Mouse (Mus musculus) embryonic facial prominence, embryonic 11.5 days (tissue): ENCODE measurements at regions not wholly inside any gene's neighbourhood (a gene's known extent, or its start where the extent isn't known, plus 50 kb on each side); places are given as distances from the start of the nearest gene placed in this dataset.

ENCODE experiments used
- ATAC-seq: fragments of 200-750 bp; cut with Nextera tagmentation; replicated peaks from 2 replicates; pipeline ENCODE4 v1.8.0; 2017; ENCODE audit warnings: low read depth; ENCODE audit not compliant: insufficient number of reproducible peaks, low FRiP score, low TSS enrichment
- DNase-seq: peaks from one replicate; pipeline ENCODE4 v3.0.0-alpha.2; 2015; ENCODE audit warnings: low spot score
- H3K27ac ChIP-seq: fragments of 300-500 bp; sonication (generic); replicated peaks from 2 replicates; pipeline ENCODE4 v1.5.1; 2014; ENCODE audit warnings: mild to moderate bottlenecking, low read depth, low read length, control low read depth
- H3K27me3 ChIP-seq: fragments of 300-500 bp; sonication (generic); 2 replicates; pipeline ENCODE4 v1.6.1; 2014; ENCODE audit warnings: mild to moderate bottlenecking, low read length, moderate library complexity, mixed read lengths; ENCODE audit not compliant: control insufficient read depth, insufficient read depth
- H3K36me3 ChIP-seq: fragments of 300-500 bp; sonication (generic); replicated peaks from 2 replicates; pipeline ENCODE4 v1.6.1; 2014; ENCODE audit warnings: low read depth, mild to moderate bottlenecking, low read length, moderate library complexity, mixed read lengths; ENCODE audit not compliant: control insufficient read depth, insufficient read depth
- H3K4me1 ChIP-seq: fragments of 300-500 bp; sonication (generic); 2 replicates; pipeline ENCODE4 v1.6.1; 2014; ENCODE audit warnings: low read length, mixed read lengths; ENCODE audit not compliant: control insufficient read depth, insufficient read depth
- H3K4me2 ChIP-seq: fragments of 300-500 bp; sonication (generic); 2 replicates; pipeline ENCODE4 v1.6.1; 2014; ENCODE audit warnings: low read depth, mild to moderate bottlenecking, control low read depth, low read length, moderate library complexity
- H3K4me3 ChIP-seq: fragments of 300-500 bp; sonication (generic); 2 replicates; pipeline ENCODE4 v1.5.1; 2014; ENCODE audit warnings: low read depth, low read length, control low read depth
- H3K9ac ChIP-seq: fragments of 300-500 bp; sonication (generic); replicated peaks from 2 replicates; pipeline ENCODE4 v1.6.1; 2014; ENCODE audit warnings: mild to moderate bottlenecking, control low read depth, low read length
- H3K9me3 ChIP-seq: fragments of 300-500 bp; sonication (generic); replicated peaks from 2 replicates; pipeline ENCODE4 v1.6.1; 2016; ENCODE audit warnings: mild to moderate bottlenecking, low read length, inconsistent platforms, mixed read lengths; ENCODE audit not compliant: control insufficient read depth
- WGBS: fragments of 180-500 bp; shearing (Covaris S2); extraction: QIAGEN DNeasy Blood & Tissue Kit; methylation state at CpG from one replicate; pipeline ENCODE4 v1.1.7; 2014; 5-methylcytosine and 5-hydroxymethylcytosine counted together

DNA sequence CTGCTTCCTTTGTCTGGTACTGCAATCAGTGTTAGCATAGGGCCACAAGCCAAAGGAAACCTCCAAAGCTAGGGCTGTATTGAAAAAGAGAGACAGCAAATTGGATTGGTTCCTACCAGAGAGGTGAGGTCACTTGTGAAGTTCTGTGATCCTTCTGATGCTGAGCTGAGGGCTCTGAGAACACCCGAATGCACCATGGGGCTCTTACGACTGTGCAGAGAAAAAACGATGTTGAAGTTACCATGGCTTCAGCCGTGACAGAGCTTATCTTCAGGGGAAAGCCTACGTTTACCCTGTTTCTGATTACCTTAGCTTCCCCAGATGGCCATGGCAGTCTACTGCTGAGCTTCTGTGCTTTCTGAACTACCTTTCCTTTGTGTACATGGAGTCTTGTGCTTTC is 53.9 kb upstream of the Fmo9 start:
- H3K4me2 ChIP-seq: no peak overlapping the region
- ATAC-seq (no peak), DNase-seq (no peak)
- H3K9ac ChIP-seq: no peak overlapping the region
- no peak overlapping the region for H3K4me3 ChIP-seq
- no peaks in the 10 kb centered on the region for H3K36me3 ChIP-seq
- no peak overlapping the region for H3K27ac ChIP-seq
- H3K4me1 ChIP-seq: no peaks in the 10 kb centered on the region
- 70% methylated on average over 5 of the region's 5 CpGs for WGBS
- no peaks in the 10 kb centered on the region for H3K27me3 ChIP-seq
- H3K9me3 ChIP-seq: no peaks in the 10 kb centered on the region

DNA sequence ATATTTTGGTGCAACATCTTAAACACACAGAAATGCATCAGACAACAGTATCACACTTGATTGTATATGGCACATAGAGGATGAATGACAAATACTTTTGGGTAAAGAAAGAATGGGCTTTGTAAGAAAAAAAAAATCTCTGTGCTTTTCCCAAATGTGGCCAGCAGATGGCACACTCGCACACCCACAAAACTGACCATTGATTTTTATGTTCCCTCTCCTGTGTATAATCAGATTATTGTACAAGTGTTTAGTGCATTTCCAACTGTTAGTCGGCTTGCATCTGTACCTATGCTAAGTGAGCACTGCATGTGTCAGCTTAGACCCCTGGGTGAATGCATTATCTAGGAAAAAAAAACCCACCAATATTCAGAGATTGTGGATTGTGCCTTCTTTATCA is 56.4 kb upstream of the Fmo9 start:
- Histone ChIP-seq H3K9me3 (no peaks in the 10 kb centered on the region), H3K27ac (no peak overlapping the region), H3K4me1 (no peaks in the 10 kb centered on the region), H3K36me3 (no peaks in the 10 kb centered on the region), H3K27me3 (no peaks in the 10 kb centered on the region), H3K4me2 (no peak overlapping the region), H3K4me3 (no peak overlapping the region), H3K9ac (no peak overlapping the region)
- peak; percentile 54 for DNase-seq
- WGBS: 3% methylated on average over 2 of the region's 2 CpGs
- no peak for ATAC-seq

DNA sequence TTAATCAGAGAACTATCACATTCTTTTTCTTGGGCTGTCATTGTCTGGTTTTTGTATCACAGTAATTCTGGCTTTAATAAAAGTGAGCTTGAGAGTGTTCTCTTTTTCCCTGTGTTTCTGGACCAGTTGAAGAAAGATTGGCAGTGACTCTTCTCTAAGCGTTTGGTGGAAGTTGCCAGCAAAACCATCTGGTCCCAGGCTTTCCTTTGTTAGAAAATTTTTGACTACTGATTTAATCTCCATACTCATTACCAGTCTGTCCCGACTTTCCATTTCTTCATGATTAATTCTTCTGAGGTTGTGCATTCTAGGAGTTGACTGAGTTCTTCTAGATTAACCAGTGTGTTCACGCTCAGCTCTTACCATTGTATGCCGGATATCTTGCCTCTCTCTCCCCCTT is 68.6 kb upstream of the Fmo9 start:
- H3K4me2 ChIP-seq: no peak overlapping the region
- no peak overlapping the region for H3K4me3 ChIP-seq
- no peaks in the 10 kb centered on the region for H3K27me3 ChIP-seq
- H3K9ac ChIP-seq: no peak overlapping the region
- H3K4me1 ChIP-seq: no peaks in the 10 kb centered on the region
- no peaks in the 10 kb centered on the region for H3K9me3 ChIP-seq
- no peak overlapping the region for H3K27ac ChIP-seq
- DNase-seq (no peak), ATAC-seq (no peak)
- 77% methylated on average over 4 of the region's 4 CpGs for WGBS
- no peaks in the 10 kb centered on the region for H3K36me3 ChIP-seq

DNA sequence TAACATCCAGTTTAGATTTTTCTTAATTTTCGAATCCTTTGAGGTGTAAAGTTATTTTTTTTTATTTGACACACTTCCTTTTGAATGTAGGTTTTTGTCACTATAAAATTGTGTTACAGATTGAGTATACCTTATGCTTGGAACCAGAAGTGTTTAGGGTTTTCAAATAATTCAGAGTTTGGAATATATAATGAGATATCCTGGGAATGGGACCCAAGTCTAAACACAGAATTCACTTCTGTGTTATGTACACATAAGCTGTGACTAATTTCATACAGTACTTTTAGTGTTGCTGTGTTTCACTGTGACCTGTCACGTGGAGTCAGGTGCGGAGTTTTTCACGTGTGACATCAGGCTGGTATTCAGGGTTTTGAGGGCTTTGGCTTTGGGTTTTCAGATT is 69.1 kb upstream of the Fmo9 start:
- no peaks in the 10 kb centered on the region for H3K9me3 ChIP-seq
- 85% methylated on average over 4 of the region's 4 CpGs for WGBS
- no peaks in the 10 kb centered on the region for H3K4me1 ChIP-seq
- H3K27ac ChIP-seq: no peak overlapping the region
- no peak overlapping the region for H3K4me2 ChIP-seq
- ATAC-seq (no peak), DNase-seq (no peak)
- H3K36me3 ChIP-seq: no peaks in the 10 kb centered on the region
- no peaks in the 10 kb centered on the region for H3K27me3 ChIP-seq
- H3K9ac ChIP-seq: no peak overlapping the region
- no peak overlapping the region for H3K4me3 ChIP-seq

DNA sequence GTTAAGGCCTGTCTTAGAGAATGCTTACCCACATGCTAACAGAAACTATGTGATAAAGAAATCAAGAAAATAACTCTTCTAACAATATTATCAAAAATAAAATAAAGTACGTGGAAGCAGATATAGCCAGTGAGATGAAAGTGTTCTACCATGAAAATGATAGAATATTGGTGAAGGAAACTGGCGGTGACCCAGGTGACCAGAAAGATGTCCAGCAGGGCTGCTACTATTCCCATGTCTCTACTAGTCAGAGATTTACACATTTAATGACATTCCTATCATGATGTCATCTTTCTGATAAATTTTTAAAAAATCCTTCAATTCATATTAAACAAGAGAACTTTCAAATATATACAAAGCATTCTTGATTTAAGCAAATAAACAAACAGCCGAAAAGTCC is 69.8 kb upstream of the Fmo9 start:
- Histone ChIP-seq H3K27me3 (no peaks in the 10 kb centered on the region), H3K9me3 (no peaks in the 10 kb centered on the region), H3K4me2 (no peak overlapping the region), H3K27ac (no peak overlapping the region), H3K9ac (no peak overlapping the region), H3K4me3 (no peak overlapping the region), H3K36me3 (no peaks in the 10 kb centered on the region), H3K4me1 (no peaks in the 10 kb centered on the region)
- 86% methylated on average over 3 of the region's 3 CpGs for WGBS
- ATAC-seq (no peak), DNase-seq (no peak)

DNA sequence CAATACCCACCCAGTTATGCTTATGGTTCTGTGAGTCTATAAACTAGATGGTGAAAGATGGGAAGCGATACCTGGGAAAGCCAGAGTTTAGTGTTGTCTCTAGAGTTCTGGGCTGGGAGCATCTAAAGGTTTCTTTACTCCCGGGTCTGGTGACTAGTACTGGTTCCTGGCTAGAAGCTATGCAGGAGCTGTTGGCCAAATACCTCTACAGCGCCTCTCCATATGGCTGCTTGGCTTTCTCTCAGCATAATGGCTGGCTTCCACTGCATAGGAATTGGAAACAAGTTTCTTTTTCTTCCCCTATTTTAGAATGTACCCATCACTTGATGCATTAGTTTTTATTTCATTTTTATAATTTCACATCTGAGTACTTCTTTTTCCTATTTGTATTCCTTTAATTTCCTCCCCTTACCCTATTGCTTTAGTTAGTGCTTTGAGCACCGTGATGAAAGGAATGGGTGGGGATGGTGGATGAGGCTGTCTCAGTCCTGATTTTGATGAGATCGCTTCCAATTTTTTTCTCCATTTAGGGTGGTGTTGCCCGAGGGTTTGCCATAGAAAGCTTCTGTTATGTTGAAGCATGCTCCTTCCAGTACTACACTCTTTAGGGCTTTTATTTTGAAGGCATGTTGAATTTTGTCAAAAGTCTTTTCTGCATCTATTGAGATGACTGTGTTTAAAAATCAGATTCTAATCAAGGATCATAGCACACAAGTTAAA is 71.5 kb upstream of the Fmo9 start:
- no peak overlapping the region for H3K9ac ChIP-seq
- H3K4me3 ChIP-seq: no peak overlapping the region
- DNase-seq (no peak), ATAC-seq (no peak)
- H3K27me3 ChIP-seq: no peaks in the 10 kb centered on the region
- no peak overlapping the region for H3K4me2 ChIP-seq
- no peaks in the 10 kb centered on the region for H3K4me1 ChIP-seq
- WGBS: 84% methylated on average over 6 of the region's 6 CpGs
- H3K36me3 ChIP-seq: no peaks in the 10 kb centered on the region
- H3K9me3 ChIP-seq: no peaks in the 10 kb centered on the region
- H3K27ac ChIP-seq: no peak overlapping the region

DNA sequence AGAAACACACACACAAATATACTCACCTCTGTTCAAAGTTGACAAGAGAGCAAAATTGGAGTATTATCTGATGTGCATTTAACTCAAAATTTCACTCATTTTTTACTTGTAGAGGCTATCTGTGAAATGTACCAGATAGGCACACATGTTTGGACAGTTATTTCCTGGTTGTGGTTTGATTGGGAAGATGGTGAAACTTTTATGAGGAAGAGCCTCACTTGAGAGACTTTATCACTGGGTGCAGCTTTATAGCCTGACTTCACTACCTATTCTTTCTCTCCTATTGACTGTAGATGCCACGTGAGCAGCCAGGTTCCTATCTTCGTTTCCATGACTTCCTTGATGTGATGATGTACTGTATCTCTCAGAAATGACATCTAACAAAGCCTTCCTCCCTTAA is 77.3 kb upstream of the Fmo9 start:
- ATAC-seq (no peak), DNase-seq (no peak)
- H3K27ac ChIP-seq: no peak overlapping the region
- H3K9me3 ChIP-seq: no peaks in the 10 kb centered on the region
- H3K4me3 ChIP-seq: no peak overlapping the region
- no peak overlapping the region for H3K4me2 ChIP-seq
- no peaks in the 10 kb centered on the region for H3K27me3 ChIP-seq
- no peaks in the 10 kb centered on the region for H3K4me1 ChIP-seq
- no peak overlapping the region for H3K9ac ChIP-seq
- H3K36me3 ChIP-seq: no peaks in the 10 kb centered on the region
- WGBS: 81% methylated on average over 2 of the region's 2 CpGs

DNA sequence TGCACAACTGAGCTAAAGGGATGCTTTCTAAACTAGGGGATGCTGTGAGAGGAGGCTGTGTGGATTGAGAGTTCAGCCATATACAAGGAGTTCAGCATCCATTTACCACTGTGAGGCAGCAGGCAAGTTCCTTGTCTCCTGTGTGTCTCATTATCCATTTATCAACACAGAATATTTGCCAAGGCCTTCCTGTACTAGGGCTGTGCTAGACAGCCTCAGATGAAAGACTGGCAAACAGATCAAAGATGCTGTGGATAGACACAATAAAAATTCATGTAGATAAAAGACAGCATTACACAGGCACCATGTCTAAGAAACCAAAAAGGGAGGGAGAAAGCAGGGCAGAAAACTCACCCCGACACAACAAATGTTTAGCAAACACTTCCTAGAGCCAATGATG is 91.5 kb upstream of the Fmo9 start:
- 88% methylated on average over 1 of the region's 1 CpGs for WGBS

More for the DNA sequence above, 91.5 kb upstream of the Fmo9 start:
- Histone ChIP-seq H3K4me3 (no peak overlapping the region), H3K9me3 (no peaks in the 10 kb centered on the region), H3K9ac (no peak overlapping the region), H3K4me1 (no peaks in the 10 kb centered on the region), H3K27me3 (no peaks in the 10 kb centered on the region), H3K36me3 (no peaks in the 10 kb centered on the region), H3K4me2 (no peak overlapping the region), H3K27ac (no peak overlapping the region)
- ATAC-seq (no peak), DNase-seq (no peak)
